Mouse (Mus musculus): ENCODE data around the gene 1700001P01Rik. TPM values are rescaled to one million over a fixed set of nuclear protein-coding genes. Genes with fewer than 3 reads are reported as not detected.
"Not testable (repeated sequence)": the region's sequence is repeated elsewhere in the genome, so short reads cannot be mapped to it uniquely, and the experiment has no call there.

1700001P01Rik gene
- polyA plus RNA-seq, 1 experiment: not detected

DNA sequence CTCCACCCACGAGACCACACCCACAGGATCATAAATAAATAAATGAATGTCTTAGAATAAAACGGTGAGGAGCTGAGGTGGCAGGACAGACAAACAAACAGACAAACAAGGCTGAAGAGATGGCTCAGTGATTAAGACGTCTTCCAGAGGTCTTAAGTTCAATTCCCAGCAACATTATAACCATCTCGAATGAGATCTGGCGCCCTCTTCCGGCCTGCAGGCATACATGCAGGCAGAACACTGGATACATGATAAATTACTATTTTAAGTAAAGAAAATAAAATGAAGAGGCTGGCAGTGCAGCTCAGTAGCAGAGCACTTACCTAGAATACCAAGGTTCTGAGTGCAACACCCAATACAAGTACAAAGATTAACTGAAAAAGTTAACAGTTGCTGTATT is 37.0 kb downstream of the 1700001P01Rik start:
- Histone ChIP-seq H3K4me3 (ENCODE audit: insufficient read depth, low read depth, low read length) (no peak overlapping the region), H3K27ac (ENCODE audit: insufficient read depth, low read depth, low read length) (no peak overlapping the region), H3K4me1 (ENCODE audit: control insufficient read depth, insufficient read depth, low read length) (peaks cover 37% of the 10 kb centered on the region)
- 65% methylated on average over 6 of the region's 6 CpGs for whole genome bisulfite sequencing
- TF ChIP-seq POLR2A (IDR thresholded peaks at IDR 0.05; ENCODE audit: insufficient read depth, low read depth, low read length): no peak
- no peak for TF ChIP-seq CTCF (IDR thresholded peaks at IDR 0.05; ENCODE audit: insufficient read depth, low read depth, low read length)

DNA sequence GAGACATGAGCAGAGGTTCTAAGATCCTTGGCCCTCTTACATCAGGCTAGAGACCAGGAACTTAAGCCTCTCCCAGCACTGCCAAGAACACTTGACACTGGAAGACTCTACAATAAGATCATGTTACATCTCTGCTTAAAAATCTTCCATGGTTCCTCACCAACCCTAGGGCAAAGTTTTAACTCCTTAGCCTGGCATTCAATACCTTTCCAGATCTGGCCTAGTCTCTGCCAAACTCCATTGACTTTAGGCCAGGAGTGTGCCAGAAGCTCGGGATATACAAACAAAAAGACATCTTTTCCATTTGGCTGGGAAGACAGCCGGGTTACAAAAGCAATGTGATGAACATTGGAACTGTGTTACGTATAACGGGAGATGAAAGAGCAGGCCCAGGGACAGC is 38.1 kb downstream of the 1700001P01Rik start:
- Histone ChIP-seq H3K4me1 (ENCODE audit: control insufficient read depth, insufficient read depth, low read length) (peaks cover 30% of the 10 kb centered on the region), H3K27ac (ENCODE audit: insufficient read depth, low read depth, low read length) (no peak overlapping the region), H3K4me3 (ENCODE audit: insufficient read depth, low read depth, low read length) (no peak overlapping the region)
- TF ChIP-seq POLR2A (IDR thresholded peaks at IDR 0.05; ENCODE audit: insufficient read depth, low read depth, low read length) (no peak), CTCF (IDR thresholded peaks at IDR 0.05; ENCODE audit: insufficient read depth, low read depth, low read length) (no peak)
- WGBS: 41% methylated on average over 4 of the region's 4 CpGs

DNA sequence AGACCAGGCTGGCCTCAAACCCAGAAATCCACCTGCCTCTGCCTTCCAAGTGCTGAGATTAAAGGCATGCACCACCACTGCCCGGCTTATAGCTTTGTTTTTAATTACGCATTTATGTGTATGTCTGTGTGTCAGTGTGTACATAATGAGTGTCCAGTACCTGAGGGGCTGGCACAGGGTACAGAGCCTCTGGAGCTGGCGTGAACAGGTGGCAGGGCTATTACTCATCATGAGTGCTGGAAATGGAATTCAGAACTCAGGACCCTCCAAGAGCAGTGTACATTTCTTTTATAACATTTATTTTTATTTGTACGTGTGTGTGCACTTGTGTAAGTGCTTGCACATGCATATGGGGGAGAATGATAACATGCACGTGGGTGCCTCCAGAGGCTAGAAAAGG is 39.1 kb downstream of the 1700001P01Rik start:
- no peak overlapping the region for H3K27ac ChIP-seq (ENCODE audit: insufficient read depth, low read depth, low read length)
- 89% methylated on average over 5 of the region's 5 CpGs for WGBS
- H3K4me1 ChIP-seq (ENCODE audit: control insufficient read depth, insufficient read depth, low read length): peaks cover 24% of the 10 kb centered on the region
- H3K4me3 ChIP-seq (ENCODE audit: insufficient read depth, low read depth, low read length): no peak overlapping the region
- TF ChIP-seq CTCF (IDR thresholded peaks at IDR 0.05; ENCODE audit: insufficient read depth, low read depth, low read length) (no peak), POLR2A (IDR thresholded peaks at IDR 0.05; ENCODE audit: insufficient read depth, low read depth, low read length) (no peak)

DNA sequence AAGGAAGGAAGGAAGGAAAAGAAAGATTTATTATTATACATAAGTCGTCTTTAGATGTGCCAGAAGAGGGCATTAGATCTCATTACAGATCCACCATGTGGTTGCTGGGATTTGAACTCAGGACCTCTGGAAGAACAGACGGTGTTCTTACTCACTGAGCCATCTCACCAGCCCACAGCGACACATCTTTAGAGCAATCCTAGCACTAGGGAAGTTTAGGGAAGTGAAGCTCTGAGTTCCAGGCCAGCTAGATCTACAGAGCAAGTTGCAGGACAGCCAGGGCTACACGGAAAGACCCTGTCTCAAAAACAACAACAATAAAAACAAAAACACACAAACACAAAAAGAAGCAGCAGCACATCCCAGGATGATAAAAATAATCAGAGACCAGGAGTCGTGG is 40.9 kb downstream of the 1700001P01Rik start:
- WGBS: 92% methylated on average over 5 of the region's 5 CpGs
- not testable (repeated sequence) for H3K4me3 ChIP-seq (ENCODE audit: insufficient read depth, low read depth, low read length); H3K27ac ChIP-seq (ENCODE audit: insufficient read depth, low read depth, low read length)
- peaks cover 15% of the 10 kb centered on the region for H3K4me1 ChIP-seq (ENCODE audit: control insufficient read depth, insufficient read depth, low read length)

DNA sequence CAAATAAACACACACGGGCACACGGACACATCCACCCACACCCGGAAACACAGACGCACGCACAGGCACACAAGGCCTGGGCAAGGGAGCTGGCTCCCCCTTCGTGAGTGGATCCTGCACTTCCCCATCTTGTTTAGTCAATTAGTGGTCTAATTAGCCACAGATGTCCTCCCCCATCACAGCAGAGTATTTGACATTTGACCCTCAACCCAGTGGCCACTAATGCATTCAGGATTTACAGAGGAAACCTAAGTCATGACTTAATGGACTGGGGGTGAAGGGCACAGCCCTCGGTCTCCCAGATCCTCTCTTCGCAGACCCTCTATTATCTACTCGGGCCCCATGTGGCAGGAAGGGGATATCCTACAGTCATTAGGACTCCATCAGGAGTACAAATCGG is 42.0 kb downstream of the 1700001P01Rik start:
- WGBS: 31% methylated on average over 10 of the region's 10 CpGs
- no peak for TF ChIP-seq CTCF (IDR thresholded peaks at IDR 0.05; ENCODE audit: insufficient read depth, low read depth, low read length)
- no peak for TF ChIP-seq POLR2A (IDR thresholded peaks at IDR 0.05; ENCODE audit: insufficient read depth, low read depth, low read length)

DNA sequence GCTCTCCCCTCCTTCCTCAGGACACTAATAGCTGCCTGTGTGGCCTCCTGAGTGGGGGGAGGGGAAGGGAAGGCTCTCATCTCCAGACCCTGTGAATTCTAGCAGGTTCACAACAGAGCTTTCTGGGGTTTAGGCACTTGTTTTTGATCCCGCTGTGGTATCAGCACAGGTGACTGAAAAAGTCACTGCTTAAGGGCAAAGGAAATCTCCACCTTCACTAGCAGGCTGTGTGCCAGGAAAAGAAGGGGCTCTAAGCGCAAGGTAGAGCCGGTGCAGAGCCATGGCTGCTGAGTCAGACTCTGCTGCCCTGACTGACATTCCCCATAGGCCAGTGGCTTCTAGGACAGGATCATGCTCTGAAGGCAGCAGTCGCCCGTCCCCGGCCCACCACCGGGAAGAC is 47.0 kb downstream of the 1700001P01Rik start:
- no peak overlapping the region for H3K4me3 ChIP-seq (ENCODE audit: insufficient read depth, low read depth, low read length)
- WGBS: 84% methylated on average over 7 of the region's 7 CpGs
- peaks cover 10% of the 10 kb centered on the region for H3K4me1 ChIP-seq (ENCODE audit: control insufficient read depth, insufficient read depth, low read length)
- no peak overlapping the region for H3K27ac ChIP-seq (ENCODE audit: insufficient read depth, low read depth, low read length)
- TF ChIP-seq POLR2A (IDR thresholded peaks at IDR 0.05; ENCODE audit: insufficient read depth, low read depth, low read length) (no peak), CTCF (IDR thresholded peaks at IDR 0.05; ENCODE audit: insufficient read depth, low read depth, low read length) (no peak)

More for the DNA sequence above, 42.0 kb downstream of the 1700001P01Rik start:
- Histone ChIP-seq H3K4me3 (ENCODE audit: insufficient read depth, low read depth, low read length) (no peak overlapping the region), H3K4me1 (ENCODE audit: control insufficient read depth, insufficient read depth, low read length) (peaks cover 21% of the 10 kb centered on the region), H3K27ac (ENCODE audit: insufficient read depth, low read depth, low read length) (no peak overlapping the region)

DNA sequence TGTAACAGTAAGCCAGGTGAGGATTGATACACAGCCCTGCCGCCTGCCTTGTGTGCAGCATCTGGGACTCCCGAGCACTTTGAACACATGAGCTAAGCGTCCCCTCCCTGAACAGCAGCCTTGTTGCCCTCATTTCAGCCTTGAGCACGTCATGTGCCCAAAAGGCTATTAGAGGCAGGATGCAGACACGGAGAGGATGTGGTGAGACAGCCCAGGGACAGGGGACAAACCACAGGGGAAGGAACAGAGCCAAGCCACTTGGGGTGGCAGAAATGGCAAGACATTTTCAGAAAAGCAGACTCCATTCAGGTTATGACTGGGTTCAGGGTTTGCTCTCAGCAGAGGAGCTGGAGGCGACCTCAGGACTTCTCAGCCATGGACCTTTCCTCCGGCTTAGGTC is 47.4 kb downstream of the 1700001P01Rik start:
- no peak overlapping the region for H3K4me3 ChIP-seq (ENCODE audit: insufficient read depth, low read depth, low read length)
- 79% methylated on average over 7 of the region's 7 CpGs for WGBS
- TF ChIP-seq CTCF (IDR thresholded peaks at IDR 0.05; ENCODE audit: insufficient read depth, low read depth, low read length): no peak
- TF ChIP-seq POLR2A (IDR thresholded peaks at IDR 0.05; ENCODE audit: insufficient read depth, low read depth, low read length): no peak
- peaks cover 6% of the 10 kb centered on the region; the same call in 1 of the 2 replicates for H3K4me1 ChIP-seq (ENCODE audit: control insufficient read depth, insufficient read depth, low read length)
- H3K27ac ChIP-seq (ENCODE audit: insufficient read depth, low read depth, low read length): no peak overlapping the region

DNA sequence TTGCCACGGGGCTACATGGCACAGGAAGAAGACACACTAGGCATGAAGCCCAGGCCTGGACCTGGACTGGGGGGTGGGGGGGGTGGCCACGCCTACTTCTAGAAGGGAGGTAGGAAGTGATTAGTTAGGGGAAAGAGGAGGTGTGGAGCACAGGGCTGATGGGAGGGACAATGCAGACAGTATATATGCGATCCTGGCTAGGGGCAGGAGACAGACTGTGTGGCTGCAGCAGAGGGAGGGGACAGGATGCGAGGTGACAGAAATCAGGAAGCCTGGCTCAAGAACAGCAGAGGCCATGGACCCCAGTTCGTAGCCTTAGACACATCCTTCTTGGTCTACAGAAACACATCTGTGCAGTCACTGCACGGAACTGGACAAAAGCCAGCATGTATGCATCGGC is 52.0 kb downstream of the 1700001P01Rik start:
- Histone ChIP-seq H3K4me1 (ENCODE audit: control insufficient read depth, insufficient read depth, low read length) (0 out of 2 replicates have a peak, but pooled peaks cover under 1% of the 10 kb centered on the region), H3K4me3 (ENCODE audit: insufficient read depth, low read depth, low read length) (no peak overlapping the region), H3K27ac (ENCODE audit: insufficient read depth, low read depth, low read length) (no peak overlapping the region)
- no peak for TF ChIP-seq POLR2A (IDR thresholded peaks at IDR 0.05; ENCODE audit: insufficient read depth, low read depth, low read length)
- WGBS: 84% methylated on average over 7 of the region's 7 CpGs

Other genes starting within 250 kb of the 1700001P01Rik start
- gene Srcin1, start 199.7 kb downstream of the 1700001P01Rik start, polyA plus RNA-seq (2012; ENCODE audit: insufficient read depth, insufficient read length, low replicate concordance, missing spikeins): not detected in 2 replicates
- not detected in 2 replicates for gene Epop, start 146.2 kb downstream of the 1700001P01Rik start, polyA plus RNA-seq (2012; ENCODE audit: insufficient read depth, insufficient read length, low replicate concordance, missing spikeins)
- gene Mllt6, start 112.5 kb downstream of the 1700001P01Rik start, polyA plus RNA-seq (2012; ENCODE audit: insufficient read depth, insufficient read length, low replicate concordance, missing spikeins): 69.4 and 106 TPM in 2 replicates
- gene Cisd3, start 90.1 kb downstream of the 1700001P01Rik start, polyA plus RNA-seq (2012; ENCODE audit: insufficient read depth, insufficient read length, low replicate concordance, missing spikeins): not detected in 2 replicates
- not detected in 2 replicates for gene Pcgf2, start 75.4 kb downstream of the 1700001P01Rik start, polyA plus RNA-seq (2012; ENCODE audit: insufficient read depth, insufficient read length, low replicate concordance, missing spikeins)
- gene Psmb3, start 72.5 kb downstream of the 1700001P01Rik start, polyA plus RNA-seq (2012; ENCODE audit: insufficient read depth, insufficient read length, low replicate concordance, missing spikeins): not detected in 2 replicates
- not detected in 2 replicates for gene Pip4k2b, start 31.2 kb downstream of the 1700001P01Rik start, polyA plus RNA-seq (2012; ENCODE audit: insufficient read depth, insufficient read length, low replicate concordance, missing spikeins)
- not detected in 2 replicates for gene Cwc25, start 9.4 kb downstream of the 1700001P01Rik start, polyA plus RNA-seq (2012; ENCODE audit: insufficient read depth, insufficient read length, low replicate concordance, missing spikeins)
- 695 TPM in 1 of 2 replicates, not detected in the other for gene Rpl23, start 6.5 kb upstream of the 1700001P01Rik start, polyA plus RNA-seq (2012; ENCODE audit: insufficient read depth, insufficient read length, low replicate concordance, missing spikeins)
- not detected in 2 replicates for gene Lasp1, start 23.1 kb upstream of the 1700001P01Rik start, polyA plus RNA-seq (2012; ENCODE audit: insufficient read depth, insufficient read length, low replicate concordance, missing spikeins)
- not detected in 2 replicates for gene B230217C12Rik, start 64.9 kb upstream of the 1700001P01Rik start, polyA plus RNA-seq (2012; ENCODE audit: insufficient read depth, insufficient read length, low replicate concordance, missing spikeins)
- gene Fbxo47, start 108.2 kb upstream of the 1700001P01Rik start, polyA plus RNA-seq (2012; ENCODE audit: insufficient read depth, insufficient read length, low replicate concordance, missing spikeins): not detected in 2 replicates
- not detected in 2 replicates for gene Plxdc1, start 210.5 kb upstream of the 1700001P01Rik start, polyA plus RNA-seq (2012; ENCODE audit: insufficient read depth, insufficient read length, low replicate concordance, missing spikeins)
- gene Arl5c, start 220.3 kb upstream of the 1700001P01Rik start, polyA plus RNA-seq (2012; ENCODE audit: insufficient read depth, insufficient read length, low replicate concordance, missing spikeins): 395 TPM in 1 of 2 replicates, not detected in the other
- gene Cacnb1, start 247.1 kb upstream of the 1700001P01Rik start, polyA plus RNA-seq (2012; ENCODE audit: insufficient read depth, insufficient read length, low replicate concordance, missing spikeins): not detected in 2 replicates

All from olfactory bulb, adult 2 months (tissue).